Mouse (Mus musculus) splenic B cell, adult 2 months (primary cell): ENCODE measurements around the gene Thsd4.
A peak's percentile ranks its signal among the peaks of the same experiment; 100 is the strongest.

Experiments used
- DNase-seq: peaks from one replicate; pipeline ENCODE4 v3.0.0-alpha.2; 2011; ENCODE audit warnings: low read depth, low spot score
- H3K27me3 ChIP-seq: 2 replicates; pipeline ENCODE4 v1.6.1; 2012; ENCODE audit warnings: mild to moderate bottlenecking, low read length, moderate library complexity, mixed read lengths; ENCODE audit not compliant: control insufficient read depth, poor library complexity, insufficient read depth, severe bottlenecking
- H3K36me3 ChIP-seq: 2 replicates; pipeline ENCODE4 v1.6.1; 2012; ENCODE audit warnings: mild to moderate bottlenecking, low read length, moderate library complexity, mixed read lengths; ENCODE audit not compliant: control insufficient read depth, poor library complexity, insufficient read depth, severe bottlenecking

The Thsd4 gene

DNA sequence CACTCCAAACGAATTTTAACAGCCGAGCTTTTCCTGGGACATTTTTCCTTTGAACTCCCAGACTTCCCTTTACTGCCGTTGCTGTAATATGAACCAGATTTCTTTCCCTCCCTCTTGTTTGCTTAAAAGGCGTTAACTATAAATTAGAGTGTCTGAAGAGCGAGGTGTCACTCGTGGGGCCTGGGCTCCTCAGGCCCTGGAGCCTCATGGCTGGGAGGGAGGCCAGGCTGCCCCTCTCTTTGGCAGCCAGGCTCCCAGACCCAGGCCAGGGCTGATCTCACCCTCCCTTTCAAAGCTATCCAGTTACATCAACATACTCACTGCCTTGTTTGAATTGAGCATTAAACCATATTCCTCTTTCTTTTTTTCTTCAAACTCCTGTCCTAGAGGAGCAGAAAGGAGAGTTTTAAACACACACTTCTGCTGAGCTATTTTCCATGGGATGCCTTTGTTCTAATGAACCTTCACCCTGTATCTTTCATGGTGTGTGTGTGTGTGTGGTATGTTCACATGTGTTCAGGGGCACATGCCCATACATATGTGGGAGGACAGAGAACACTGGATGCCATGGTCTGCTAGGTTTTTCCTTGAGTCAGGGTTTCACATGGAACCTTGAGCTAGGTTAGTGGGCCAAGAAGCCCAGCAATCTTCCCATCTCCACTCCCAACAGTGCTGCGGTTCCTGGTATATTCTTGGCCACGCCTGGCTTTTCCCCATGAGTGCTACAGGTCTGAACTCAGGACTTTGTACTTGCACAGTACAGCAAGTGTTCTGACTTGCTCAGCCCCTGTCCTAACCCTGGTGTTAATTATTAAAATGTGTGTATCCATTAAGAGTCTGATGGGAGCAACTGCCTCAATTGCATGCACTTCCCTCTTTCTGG, 287.4 kb downstream of the Thsd4 start:
- DNase-seq, result no peak
- no peaks in the 10 kb centered on the region for H3K36me3 ChIP-seq
- no peaks in the 10 kb centered on the region for H3K27me3 ChIP-seq

- Histone ChIP-seq H3K36me3 (no peaks in the 10 kb centered on the region), H3K27me3 (no peaks in the 10 kb centered on the region)
- no peak for DNase-seq
Measured at GRCm38 (mm10) chr9:60231981-60232881, 289.6 kb downstream of the Thsd4 start.

DNA sequence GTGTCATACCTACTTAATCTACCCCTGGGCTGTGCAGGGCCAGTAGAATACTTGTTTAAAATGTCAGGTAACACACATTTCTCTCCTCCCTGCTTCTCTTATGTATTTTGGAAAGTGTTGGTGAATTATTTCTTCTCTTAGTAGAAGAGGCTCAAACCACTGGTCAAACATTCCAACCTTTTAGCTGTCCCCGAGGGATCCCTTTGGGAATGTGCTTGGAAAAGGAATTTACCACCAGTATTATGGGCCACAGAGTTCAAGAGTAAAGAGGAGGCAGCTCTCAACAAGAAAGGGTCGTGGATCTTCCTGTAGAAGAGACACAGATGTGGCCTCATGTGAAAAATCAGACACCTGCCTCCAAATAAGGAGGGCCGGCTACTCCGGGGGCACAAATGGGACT, 292.4 kb downstream of the Thsd4 start:
- Histone ChIP-seq H3K36me3 (no peaks in the 10 kb centered on the region), H3K27me3 (no peaks in the 10 kb centered on the region)
- no peak for DNase-seq

GRCm38 (mm10) chr9:60227727-60228126, 294.1 kb downstream of the Thsd4 start:
- DNase-seq, result no peak
- no peaks in the 10 kb centered on the region for H3K36me3 ChIP-seq
- H3K27me3 ChIP-seq, result no peaks in the 10 kb centered on the region

DNA sequence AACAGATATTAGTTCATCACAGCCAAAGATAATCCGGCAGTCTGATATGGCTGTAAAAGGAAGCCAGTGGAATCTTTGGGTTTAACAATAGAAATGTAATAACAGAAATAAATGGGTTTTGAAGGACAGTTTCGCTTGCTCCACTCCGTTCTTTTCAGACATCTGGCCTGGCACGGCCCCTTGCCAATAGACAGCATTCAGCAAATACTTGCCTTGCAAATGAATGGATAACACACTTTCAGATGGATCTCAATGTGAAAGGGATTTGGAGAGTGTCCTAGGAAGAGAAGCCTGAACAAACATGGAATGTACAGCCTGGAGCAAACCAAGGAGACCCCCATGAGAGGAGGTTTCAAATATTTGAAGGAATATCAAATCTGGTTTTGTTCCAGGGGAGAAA, 295.2 kb downstream of the Thsd4 start:
- no peak for DNase-seq
- Histone ChIP-seq H3K27me3 (no peaks in the 10 kb centered on the region), H3K36me3 (no peaks in the 10 kb centered on the region)

DNA sequence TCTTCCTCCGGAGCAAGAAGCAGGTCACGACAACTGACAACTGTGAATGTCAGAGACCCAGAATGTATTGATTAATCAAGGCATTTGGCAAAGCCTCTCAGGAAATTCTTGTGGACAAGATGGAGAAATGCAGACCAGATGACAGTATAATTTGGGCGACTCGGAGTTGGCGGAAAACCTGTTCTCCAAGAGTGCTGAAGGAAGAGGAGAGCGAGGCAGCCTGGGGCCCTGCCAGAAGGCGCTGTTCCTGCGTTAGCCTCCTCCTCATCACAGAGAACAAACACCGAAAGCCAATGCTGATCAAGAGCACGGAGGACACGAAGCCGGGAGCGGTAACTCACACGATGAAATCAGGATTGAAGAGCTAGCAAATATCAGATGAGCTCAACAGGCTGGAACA, 295.7 kb downstream of the Thsd4 start:
- H3K27me3 ChIP-seq, result no peaks in the 10 kb centered on the region
- no peaks in the 10 kb centered on the region for H3K36me3 ChIP-seq
- DNase-seq, result no peak

- Histone ChIP-seq H3K36me3 (no peaks in the 10 kb centered on the region), H3K27me3 (no peaks in the 10 kb centered on the region)
- no peak for DNase-seq
Measured at GRCm38 (mm10) chr9:60225453-60225852, 296.4 kb downstream of the Thsd4 start.

- no peak for DNase-seq
Measured at GRCm38 (mm10) chr9:60224039-60224695, 297.7 kb downstream of the Thsd4 start.

DNA sequence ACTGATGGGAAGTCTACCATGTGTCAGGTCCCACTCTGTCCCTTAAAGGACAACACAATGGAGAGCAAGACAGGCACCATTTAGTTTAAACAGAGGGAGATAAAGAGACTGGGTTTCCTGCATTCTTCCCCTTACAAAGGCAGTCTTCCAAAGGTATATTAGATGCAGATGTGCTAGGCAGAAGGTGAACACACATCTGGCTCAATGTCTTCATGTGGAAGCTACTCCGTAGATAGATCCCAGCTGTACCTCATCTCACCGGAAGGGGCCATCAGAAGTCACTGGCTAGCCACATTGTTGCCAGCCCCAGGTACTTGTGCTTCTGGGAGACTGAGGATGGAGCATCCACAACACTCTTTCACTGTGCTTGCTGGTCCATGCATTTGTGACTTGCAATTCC, 301.4 kb downstream of the Thsd4 start:
- no peaks in the 10 kb centered on the region for H3K36me3 ChIP-seq
- no peaks in the 10 kb centered on the region for H3K27me3 ChIP-seq
- DNase-seq, result no peak

More at GRCm38 (mm10) chr9:60224039-60224695, 297.7 kb downstream of the Thsd4 start:
- Histone ChIP-seq H3K36me3 (no peaks in the 10 kb centered on the region), H3K27me3 (no peaks in the 10 kb centered on the region)

DNA sequence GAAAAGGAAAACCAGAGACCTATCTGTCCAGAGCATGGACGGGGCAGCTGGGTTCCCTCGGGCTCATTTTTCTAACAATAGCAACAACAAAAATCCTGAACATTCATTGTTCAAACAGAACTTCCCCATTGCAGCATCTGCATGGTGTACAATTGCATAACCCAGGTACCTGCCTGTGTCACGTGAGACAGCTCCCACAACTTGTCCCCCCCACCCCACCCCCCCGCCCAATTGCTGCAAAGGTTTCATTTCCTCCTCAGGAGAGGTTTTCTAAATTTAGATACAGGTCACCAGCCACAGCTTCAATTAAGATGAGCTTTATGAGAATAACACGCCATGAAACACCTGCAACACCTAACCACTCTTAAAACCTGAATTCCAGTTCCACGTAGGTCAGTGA, 303.4 kb downstream of the Thsd4 start:
- peak; percentile 66 for DNase-seq
- Histone ChIP-seq H3K27me3 (no peaks in the 10 kb centered on the region), H3K36me3 (no peaks in the 10 kb centered on the region)

- H3K27me3 ChIP-seq, result no peaks in the 10 kb centered on the region
- H3K36me3 ChIP-seq, result no peaks in the 10 kb centered on the region
- no peak for DNase-seq
Measured at GRCm38 (mm10) chr9:60216029-60216428, 305.8 kb downstream of the Thsd4 start.

GRCm38 (mm10) chr9:60213111-60213510, 308.7 kb downstream of the Thsd4 start:
- H3K27me3 ChIP-seq, result no peaks in the 10 kb centered on the region
- H3K36me3 ChIP-seq, result no peaks in the 10 kb centered on the region
- no peak for DNase-seq

DNA sequence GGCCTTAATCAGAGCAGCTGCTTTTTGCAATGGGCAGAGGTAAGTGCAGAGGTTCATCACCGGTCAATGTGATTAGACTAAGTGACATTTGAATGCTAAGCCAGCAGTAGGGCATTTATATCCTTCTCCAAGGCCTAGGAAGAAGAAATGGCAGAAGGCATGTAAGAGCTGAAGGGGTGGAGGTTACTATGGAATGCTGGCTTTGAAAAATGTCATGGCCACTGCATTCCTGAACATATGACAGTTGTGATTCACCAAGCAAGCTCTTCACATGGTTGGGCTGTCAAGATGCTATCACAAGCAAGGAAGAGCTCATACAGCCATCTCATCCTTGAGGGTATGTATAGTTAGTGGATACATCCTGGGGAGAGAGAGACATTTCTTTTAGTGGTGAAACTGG, 313.0 kb downstream of the Thsd4 start:
- H3K27me3 ChIP-seq, result no peaks in the 10 kb centered on the region
- DNase-seq, result no peak
- no peaks in the 10 kb centered on the region for H3K36me3 ChIP-seq

- DNase-seq, result no peak
- no peaks in the 10 kb centered on the region for H3K36me3 ChIP-seq
- H3K27me3 ChIP-seq, result no peaks in the 10 kb centered on the region
Measured at GRCm38 (mm10) chr9:60203141-60203540, 318.7 kb downstream of the Thsd4 start.

DNA sequence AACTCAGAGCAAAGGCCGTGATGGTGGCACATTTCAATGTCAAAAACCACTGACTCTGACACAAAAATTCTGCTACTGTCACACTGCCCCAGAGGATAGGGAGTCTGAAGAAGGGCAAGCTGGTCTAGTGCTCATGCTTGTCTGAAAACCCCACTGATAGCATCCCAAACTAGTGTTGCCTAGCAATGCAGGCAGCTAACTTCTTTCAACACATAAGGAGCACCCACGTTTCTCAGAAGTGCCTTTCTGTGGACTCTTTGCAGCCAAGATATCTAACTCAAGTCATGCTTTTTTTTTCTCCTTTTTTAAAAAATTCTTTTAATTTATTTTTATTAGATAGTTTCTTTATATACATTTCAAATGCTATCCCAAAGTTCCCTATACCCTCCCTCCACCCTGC, 321.4 kb downstream of the Thsd4 start:
- no peak for DNase-seq
- Histone ChIP-seq H3K27me3 (no peaks in the 10 kb centered on the region), H3K36me3 (no peaks in the 10 kb centered on the region)
